ENCODE assay signal across 23 mouse cellular contexts in genomic region chr2:5572314-5573006, GRCm38 (mm10).
DNase-seq lines count a peak whose midpoint lies in the region; ATAC-seq and TF ChIP-seq lines count a peak whose summit lies in the region.
"Had no signal": no experiment of that assay in that cellular context is flagged by ENCODE, and none has a peak within 500 bp of the region (broad histone marks: within the 10 kb centered on the region; RNA-seq: fewer than 3 reads in every experiment).

No protein-coding gene starts in this region.

- ATAC-seq in forebrain, embryonic 13.5 days = 0 out of 2 replicates have a peak, but pooled peaks have one; percentile 23
- no peak for ATAC-seq in forebrain, postnatal 0 days
- no peak for ATAC-seq in intestine, embryonic 16.5 days
- no peak for ATAC-seq in intestine, postnatal 0 days
- peak; percentile 63 for ATAC-seq in neural tube, embryonic 14.5 days (ENCODE audit: low read depth)
- ATAC-seq: liver, embryonic 12.5 days had no signal

- no peak for DNase-seq in forebrain, postnatal 0 days
- DNase-seq in Muller cell, postnatal 12 days (ENCODE audit: inconsistent ontology term) = peak; percentile 54
- no peak for DNase-seq in layer of hippocampus, adult 18-20 months (ENCODE audit: low spot score in 2 of 2)
- DNase-seq: adrenal gland, postnatal 14 days; cerebellum, adult 11-12 months; cerebellum, postnatal 25 days; gastrocnemius, adult 2 months; heart, postnatal 4 days; kidney, adult 9 months; lung, postnatal 4 days; right cerebral cortex, postnatal 14 days; spleen, adult 18-20 months; thymus, postnatal 36 days had no signal

- H3K4me3 ChIP-seq in forebrain, embryonic 13.5 days = no peak overlapping the region
- no peak overlapping the region for H3K4me3 ChIP-seq in forebrain, postnatal 0 days (ENCODE audit: low read depth, low read length)
- H3K4me3 ChIP-seq in intestine, embryonic 16.5 days (ENCODE audit: low read length) = no peak overlapping the region
- H3K4me3 ChIP-seq in intestine, postnatal 0 days (ENCODE audit: low read depth, low read length) = no peak overlapping the region
- H3K4me3 ChIP-seq in neural tube, embryonic 14.5 days (ENCODE audit: low read depth, low read length) = no peak overlapping the region
- H3K4me3 ChIP-seq: gastrocnemius, adult 2 months; heart, embryonic 13.5 days; limb, embryonic 12.5 days; liver, embryonic 12.5 days; lung, embryonic 15.5 days; midbrain, embryonic 10.5 days had no signal

- no peak overlapping the region for H3K27ac ChIP-seq in forebrain, embryonic 13.5 days
- H3K27ac ChIP-seq in forebrain, postnatal 0 days (ENCODE audit: low read depth, low read length) = no peak overlapping the region
- H3K27ac ChIP-seq in intestine, embryonic 16.5 days (ENCODE audit: low read length) = 0 out of 2 replicates have a peak overlapping the region, but pooled peaks have one; percentile 48
- no peak overlapping the region for H3K27ac ChIP-seq in intestine, postnatal 0 days (ENCODE audit: low read depth, low read length)
- no peak overlapping the region for H3K27ac ChIP-seq in neural tube, embryonic 14.5 days (ENCODE audit: low read depth, low read length)
- H3K27ac ChIP-seq: gastrocnemius, adult 2 months; heart, embryonic 13.5 days; limb, embryonic 12.5 days; liver, embryonic 12.5 days; lung, embryonic 15.5 days; midbrain, embryonic 10.5 days had no signal

- H3K9ac ChIP-seq in forebrain, embryonic 13.5 days = no peak overlapping the region
- H3K9ac ChIP-seq in forebrain, postnatal 0 days = no peak overlapping the region
- no peak overlapping the region for H3K9ac ChIP-seq in intestine, embryonic 16.5 days (ENCODE audit: low read depth, low read length)
- no peak overlapping the region for H3K9ac ChIP-seq in intestine, postnatal 0 days (ENCODE audit: low read depth, low read length)
- H3K9ac ChIP-seq in neural tube, embryonic 14.5 days (replicated peaks; ENCODE audit: low read depth, low read length) = no peak overlapping the region
- H3K9ac ChIP-seq: heart, embryonic 13.5 days; limb, embryonic 12.5 days; liver, embryonic 12.5 days; lung, embryonic 15.5 days had no signal

- TF ChIP-seq CTCF in forebrain, postnatal 0 days (IDR thresholded peaks at IDR 0.05; ENCODE audit: low read depth) = no peak
- no peak for TF ChIP-seq CTCF in intestine, postnatal 0 days (IDR thresholded peaks at IDR 0.05; ENCODE audit: low read depth)

- no peaks in the 10 kb centered on the region for H3K36me3 ChIP-seq in forebrain, embryonic 13.5 days (ENCODE audit: poor library complexity, severe bottlenecking)
- no peaks in the 10 kb centered on the region for H3K36me3 ChIP-seq in forebrain, postnatal 0 days (ENCODE audit: insufficient read depth)
- H3K36me3 ChIP-seq in intestine, embryonic 16.5 days (ENCODE audit: control insufficient read depth, insufficient read depth, low read length) = no peaks in the 10 kb centered on the region
- 0 out of 2 replicates have a peak, but pooled peaks cover 1% of the 10 kb centered on the region for H3K36me3 ChIP-seq in intestine, postnatal 0 days (ENCODE audit: control insufficient read depth, insufficient read depth)
- no peaks in the 10 kb centered on the region for H3K36me3 ChIP-seq in neural tube, embryonic 14.5 days (ENCODE audit: control insufficient read depth, insufficient read depth, low read length)
- H3K36me3 ChIP-seq: G1E; heart, embryonic 13.5 days; limb, embryonic 12.5 days; liver, embryonic 12.5 days; lung, embryonic 15.5 days; midbrain, embryonic 10.5 days had no signal

- H3K9me3 ChIP-seq in forebrain, embryonic 13.5 days (replicated peaks) = no peaks in the 10 kb centered on the region
- no peaks in the 10 kb centered on the region for H3K9me3 ChIP-seq in forebrain, postnatal 0 days (ENCODE audit: low read length)
- H3K9me3 ChIP-seq in intestine, embryonic 16.5 days (ENCODE audit: control insufficient read depth, low read length) = no peaks in the 10 kb centered on the region
- H3K9me3 ChIP-seq in intestine, postnatal 0 days (ENCODE audit: control insufficient read depth) = no peaks in the 10 kb centered on the region
- H3K9me3 ChIP-seq in neural tube, embryonic 14.5 days (ENCODE audit: control insufficient read depth, low read length) = no peaks in the 10 kb centered on the region
- H3K9me3 ChIP-seq: G1E; heart, embryonic 13.5 days; limb, embryonic 12.5 days; liver, embryonic 12.5 days; lung, embryonic 15.5 days; midbrain, embryonic 10.5 days had no signal

- 63% methylated on average over 10 of the region's 10 CpGs for WGBS in forebrain, embryonic 13.5 days
- 55% methylated on average over 10 of the region's 10 CpGs for WGBS in forebrain, postnatal 0 days
- WGBS in intestine, embryonic 16.5 days = 82% methylated on average over 10 of the region's 10 CpGs
- 82% methylated on average over 10 of the region's 10 CpGs for WGBS in intestine, postnatal 0 days
- 36% methylated on average over 10 of the region's 10 CpGs for WGBS in neural tube, embryonic 14.5 days

- no peaks in the 10 kb centered on the region for H3K27me3 ChIP-seq in forebrain, embryonic 13.5 days
- H3K27me3 ChIP-seq in forebrain, postnatal 0 days (ENCODE audit: insufficient read depth, low read length) = no peaks in the 10 kb centered on the region
- no peaks in the 10 kb centered on the region for H3K27me3 ChIP-seq in intestine, embryonic 16.5 days (replicated peaks; ENCODE audit: control insufficient read depth, insufficient read depth, low read length)
- H3K27me3 ChIP-seq in intestine, postnatal 0 days (replicated peaks; ENCODE audit: control insufficient read depth, insufficient read depth, low read length) = no peaks in the 10 kb centered on the region
- H3K27me3 ChIP-seq in neural tube, embryonic 14.5 days (ENCODE audit: control insufficient read depth, insufficient read depth, low read length) = no peaks in the 10 kb centered on the region
- H3K27me3 ChIP-seq: heart, embryonic 13.5 days; limb, embryonic 12.5 days; liver, embryonic 12.5 days; lung, embryonic 15.5 days had no signal

- peaks cover 22% of the 10 kb centered on the region for H3K4me1 ChIP-seq in forebrain, embryonic 13.5 days
- no peaks in the 10 kb centered on the region; the same call in 1 of the 2 replicates for H3K4me1 ChIP-seq in forebrain, postnatal 0 days (ENCODE audit: insufficient read depth)
- peaks cover 18% of the 10 kb centered on the region for H3K4me1 ChIP-seq in intestine, embryonic 16.5 days (ENCODE audit: control insufficient read depth, insufficient read depth, low read length)
- H3K4me1 ChIP-seq in intestine, postnatal 0 days (replicated peaks; ENCODE audit: control insufficient read depth, insufficient read depth, low read length) = peaks cover 6% of the 10 kb centered on the region; the same call in 1 of the 2 replicates
- peaks cover 8% of the 10 kb centered on the region; the same call in 1 of the 2 replicates for H3K4me1 ChIP-seq in neural tube, embryonic 14.5 days (ENCODE audit: control insufficient read depth, insufficient read depth, low read length)
- H3K4me1 ChIP-seq: liver, embryonic 12.5 days had no signal

- H3K4me2 ChIP-seq in forebrain, embryonic 13.5 days = no peak overlapping the region
- no peak overlapping the region for H3K4me2 ChIP-seq in forebrain, postnatal 0 days (ENCODE audit: low read depth)
- H3K4me2 ChIP-seq in intestine, embryonic 16.5 days (ENCODE audit: low read depth, low read length) = no peak overlapping the region
- no peak overlapping the region for H3K4me2 ChIP-seq in intestine, postnatal 0 days (replicated peaks; ENCODE audit: low read depth)
- no peak overlapping the region for H3K4me2 ChIP-seq in neural tube, embryonic 14.5 days (ENCODE audit: low read depth, low read length)
- H3K4me2 ChIP-seq: heart, embryonic 13.5 days; limb, embryonic 12.5 days; liver, embryonic 12.5 days; lung, embryonic 15.5 days had no signal

Comparison
In these comparisons a context has a peak if more than half of its experiments do, and no peak if none do; other contexts are left out.
1. ATAC-seq: peak in forebrain, embryonic 13.5 days (single experiment) and neural tube, embryonic 14.5 days (single experiment); none in forebrain, postnatal 0 days (single experiment), intestine, embryonic 16.5 days (single experiment) and intestine, postnatal 0 days (single experiment).